Mouse (Mus musculus) bone marrow macrophage, adult 2 months (primary cell): ENCODE data around the gene Ccl4.

Source experiments
- CTCF ChIP-seq: IDR thresholded peaks from 2 replicates; pipeline ENCODE4 v1.5.1; 2012; ENCODE audit warnings: low read depth, mild to moderate bottlenecking, low read length, moderate library complexity
- POLR2A ChIP-seq: IDR thresholded peaks from 2 replicates; pipeline ENCODE4 v1.6.1; 2012; ENCODE audit warnings: mild to moderate bottlenecking, low read depth, low read length, borderline replicate concordance

GRCm38 (mm10) chr11:83671743-83672142, 9.4 kb downstream of the Ccl4 start:
- TF ChIP-seq CTCF: no peak
- no peak for TF ChIP-seq POLR2A
